Mouse (Mus musculus) testis, adult 2 months (tissue): ENCODE data around the gene Pim3.
"Not testable (repeated sequence)": the region's sequence is repeated elsewhere in the genome, so short reads cannot be mapped to it uniquely, and the experiment has no call there.

ENCODE experiments used
- CTCF ChIP-seq: fragments of 200-500 bp; IDR thresholded peaks from 2 replicates; pipeline ENCODE4 v1.5.1; 2012; ENCODE audit warnings: low read depth, mild to moderate bottlenecking, inconsistent platforms, low read length, moderate library complexity; ENCODE audit not compliant: control insufficient read depth, insufficient read depth, insufficient replicate concordance
- POLR2A ChIP-seq: fragments of 200-500 bp; IDR thresholded peaks from 2 replicates; pipeline ENCODE4 v1.6.1; 2012; ENCODE audit warnings: low read depth, mild to moderate bottlenecking, inconsistent platforms, low read length, moderate library complexity; ENCODE audit not compliant: control insufficient read depth

DNA sequence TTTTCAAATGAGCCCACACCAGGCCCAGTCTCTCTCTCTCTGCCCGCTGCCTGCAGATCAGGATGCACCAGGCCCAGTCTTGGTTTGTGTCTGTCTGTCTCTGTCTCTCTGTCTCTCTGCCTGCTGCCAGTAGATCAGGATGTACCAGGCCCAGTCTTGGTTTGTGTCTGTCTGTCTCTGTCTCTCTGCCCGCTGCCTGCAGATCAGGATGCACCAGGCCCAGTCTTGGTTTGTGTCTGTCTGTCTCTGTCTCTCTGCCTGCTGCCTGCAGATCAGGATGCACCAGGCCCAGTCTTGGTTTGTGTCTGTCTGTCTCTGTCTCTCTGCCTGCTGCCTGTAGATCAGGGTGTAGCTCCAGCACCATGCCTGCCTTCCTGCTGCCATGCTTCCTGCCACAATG lies 48.1 kb upstream of the Pim3 start:
- TF ChIP-seq CTCF, POLR2A: not testable (repeated sequence)
